Mouse (Mus musculus): Measurements from ENCODE around the gene Mcee.

DNA sequence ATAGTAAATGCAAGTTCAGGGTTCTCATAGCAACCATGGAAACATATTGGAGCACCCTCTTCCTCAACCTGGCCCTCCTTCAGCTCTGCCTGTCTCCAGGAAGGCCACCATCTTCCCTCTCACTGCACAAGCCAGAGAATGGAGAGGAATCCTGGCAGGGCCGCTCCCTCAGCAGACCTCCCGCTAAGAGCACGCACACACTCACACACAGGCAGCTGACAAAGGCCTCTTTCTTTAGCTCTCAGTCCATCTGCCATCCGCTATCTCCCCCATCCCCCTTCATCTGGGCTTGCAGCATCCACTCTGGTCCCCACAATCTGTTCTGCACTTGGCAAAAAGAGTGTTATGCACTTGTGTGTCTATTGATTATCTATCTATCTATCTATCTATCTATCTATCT is 59.0 kb downstream of the Mcee start:
- TF ChIP-seq CTCF (IDR thresholded peaks at IDR 0.05; ENCODE audit: low read depth, low read length) (no peak), POLR2A (IDR thresholded peaks at IDR 0.05; ENCODE audit: borderline replicate concordance, low read depth, low read length) (no peak)
